8 mouse cellular contexts compared by ENCODE assay signal in genomic region chr12:100337351-100338018, GRCm38 (mm10).
A peak's percentile ranks its signal among the peaks of the same experiment; 100 is the strongest.
DNase-seq lines count a peak whose midpoint lies in the region; ATAC-seq and TF ChIP-seq lines count a peak whose summit lies in the region.

No protein-coding gene starts in this region.

- TF ChIP-seq CTCF in ES-Bruce4 (IDR thresholded peaks at IDR 0.05; ENCODE audit: low read depth, low read length), result no peak

- peak; percentile 91 for TF ChIP-seq EP300 in ES-Bruce4 (IDR thresholded peaks at IDR 0.05; ENCODE audit: insufficient read depth, low read depth, low read length)

- no peak overlapping the region for H3K4me3 ChIP-seq in ES-Bruce4 (ENCODE audit: low read depth, low read length)
- H3K4me3 ChIP-seq in embryonic facial prominence, embryonic 12.5 days, result no peak overlapping the region

- H3K9me3 ChIP-seq in ES-Bruce4 (replicated peaks; ENCODE audit: control insufficient read depth, insufficient read depth, low read length, poor library complexity, severe bottlenecking), result no peaks in the 10 kb centered on the region
- H3K9me3 ChIP-seq in embryonic facial prominence, embryonic 12.5 days, result no peaks in the 10 kb centered on the region

- H3K9ac ChIP-seq in ES-Bruce4 (ENCODE audit: low read depth, poor library complexity, severe bottlenecking), result no peak overlapping the region
- H3K9ac ChIP-seq in embryonic facial prominence, embryonic 12.5 days, result no peak overlapping the region

- H3K27me3 ChIP-seq in ES-Bruce4 (ENCODE audit: control insufficient read depth, insufficient read depth, low read length, poor library complexity, severe bottlenecking), result no peaks in the 10 kb centered on the region
- no peaks in the 10 kb centered on the region for H3K27me3 ChIP-seq in embryonic facial prominence, embryonic 12.5 days

- TF ChIP-seq POLR2A in ES-Bruce4 (IDR thresholded peaks at IDR 0.05; ENCODE audit: insufficient read depth, low read length), result no peak

- WGBS in embryonic facial prominence, embryonic 12.5 days, result 60% methylated on average over 5 of the region's 5 CpGs

- H3K27ac ChIP-seq in ES-Bruce4 (ENCODE audit: insufficient read depth, low read length), result peak overlapping the region; percentile 59
- H3K27ac ChIP-seq in embryonic facial prominence, embryonic 12.5 days, result no peak overlapping the region

- no peak overlapping the region for H3K4me2 ChIP-seq in embryonic facial prominence, embryonic 12.5 days (replicated peaks)

- peaks cover 5% of the 10 kb centered on the region for H3K4me1 ChIP-seq in ES-Bruce4 (ENCODE audit: control insufficient read depth, insufficient read depth, low read length)
- no peaks in the 10 kb centered on the region for H3K4me1 ChIP-seq in embryonic facial prominence, embryonic 12.5 days

- ATAC-seq in embryonic facial prominence, embryonic 12.5 days (ENCODE audit: insufficient number of reproducible peaks, insufficient read depth, low FRiP score, low TSS enrichment), result 0 out of 2 replicates have a peak, but pooled peaks have one; percentile 13
- no peak for ATAC-seq in frontal cortex, adult (ENCODE audit: low TSS enrichment)

- peak; percentile 80 for DNase-seq in 3T3-L1 (ENCODE audit: low read depth, low spot score)
- peak; percentile 31 for DNase-seq in lung, postnatal 25 days (ENCODE audit: low spot score)
- DNase-seq in gastrocnemius, adult 18-20 months (ENCODE audit: low spot score), result no peak
- no peak for DNase-seq in frontal cortex, adult 2 months (ENCODE audit: extremely low spot score in 1 of 2, low spot score in 1 of 2)
- no peak for DNase-seq in layer of hippocampus, postnatal 10 days (ENCODE audit: low spot score in 2 of 2)

- H3K36me3 ChIP-seq in ES-Bruce4 (ENCODE audit: control insufficient read depth, insufficient read depth, low read length, poor library complexity, severe bottlenecking), result no peaks in the 10 kb centered on the region
- H3K36me3 ChIP-seq in embryonic facial prominence, embryonic 12.5 days, result no peaks in the 10 kb centered on the region; the same call in 1 of the 2 replicates

Comparison
In these comparisons a context has a peak if more than half of its experiments do, and no peak if none do; other contexts are left out.
1. DNase-seq: peak in 3T3-L1 (single experiment) and lung, postnatal 25 days (single experiment); none in gastrocnemius, adult 18-20 months (single experiment), frontal cortex, adult 2 months (0 of 2) and layer of hippocampus, postnatal 10 days (0 of 2).